Mouse (Mus musculus) liver, postnatal 0 days (tissue): ENCODE measurements at regions not wholly inside any gene's neighbourhood (a gene's known extent, or its start where the extent isn't known, plus 50 kb on each side); places are given as distances from the start of the nearest gene placed in this dataset.

ENCODE experiments used
- CTCF ChIP-seq: sonication (generic); IDR thresholded peaks from 2 replicates; pipeline ENCODE4 v1.5.1; 2016; ENCODE audit warnings: antibody characterized with exemption, low read depth
- EP300 ChIP-seq: IDR thresholded peaks from 2 replicates; pipeline ENCODE4 v1.6.1; 2016; ENCODE audit warnings: antibody characterized with exemption, low read depth, mild to moderate bottlenecking

GRCm38 (mm10) chr13:6751149-6751548 lies 102.6 kb upstream of the Pfkp start:
- TF ChIP-seq CTCF (no peak), EP300 (no peak)
